Mouse (Mus musculus) cerebellum, adult 2 months (tissue): ENCODE data around the gene Rnf31.

ENCODE experiments used
- CTCF ChIP-seq: fragments of 200-500 bp; IDR thresholded peaks from 2 replicates; pipeline ENCODE4 v1.5.1; 2011; ENCODE audit warnings: low read depth, mild to moderate bottlenecking, control low read depth, low read length, moderate library complexity, borderline replicate concordance; ENCODE audit not compliant: insufficient read depth
- POLR2A ChIP-seq: fragments of 200-500 bp; IDR thresholded peaks from 2 replicates; pipeline ENCODE4 v1.6.1; 2011; ENCODE audit warnings: low read length, control low read depth, borderline replicate concordance; ENCODE audit not compliant: insufficient read depth

DNA sequence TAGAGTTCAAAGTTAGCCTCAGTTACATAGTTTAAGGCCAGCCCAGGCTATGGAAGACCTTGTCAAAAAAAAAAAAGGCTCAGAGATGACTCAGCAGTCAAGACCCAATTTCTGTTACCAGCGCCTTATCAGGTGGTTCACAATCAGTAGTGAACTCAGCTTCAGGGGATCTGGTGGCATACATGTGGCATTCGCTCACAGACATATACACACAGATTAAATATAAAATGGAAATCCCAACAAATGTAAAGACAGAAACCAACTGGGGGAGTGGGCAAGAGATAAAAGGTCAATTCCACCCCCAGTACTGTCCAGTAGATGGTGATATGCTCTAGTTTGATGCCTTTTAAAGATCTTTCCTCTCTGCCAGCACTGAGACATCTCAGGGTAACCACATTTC, 5.4 kb upstream of the Rnf31 start:
- TF ChIP-seq POLR2A (no peak), CTCF (no peak)
